Mouse (Mus musculus): ENCODE measurements around the gene Traf7. TPM values are rescaled to one million over a fixed set of nuclear protein-coding genes. Genes with fewer than 3 reads are reported as not detected.

The Traf7 gene
- polyA plus RNA-seq, 1 experiment from 2014 or later: 102 TPM

GRCm38 (mm10) chr17:24507129-24507664 is 20.5 kb downstream of the Traf7 start:
- H3K9me3 ChIP-seq (ENCODE audit: control insufficient read depth, low read length): no peaks in the 10 kb centered on the region
- no peak overlapping the region for H3K4me2 ChIP-seq (ENCODE audit: low read depth, severe bottlenecking)
- DNase-seq (ENCODE audit: low spot score): no peak
- no peak overlapping the region for H3K4me3 ChIP-seq (ENCODE audit: low read depth, low read length)
- H3K27me3 ChIP-seq (ENCODE audit: control insufficient read depth, insufficient read depth, low read length): peaks cover 2% of the 10 kb centered on the region; the same call in 1 of the 2 replicates
- no peak overlapping the region for H3K27ac ChIP-seq (replicated peaks; ENCODE audit: low read depth, low read length)
- ATAC-seq (ENCODE audit: insufficient number of reproducible peaks, low FRiP score, low TSS enrichment, low read depth): no peak
- peaks cover 3% of the 10 kb centered on the region; the same call in 1 of the 2 replicates for H3K4me1 ChIP-seq (ENCODE audit: control insufficient read depth, insufficient read depth, low read length)
- peaks cover 16% of the 10 kb centered on the region for H3K36me3 ChIP-seq (ENCODE audit: control insufficient read depth, insufficient read depth, low read length)
- peak overlapping the region; percentile 9; the same call in 1 of the 2 replicates for H3K9ac ChIP-seq (ENCODE audit: low read length)
- 52% methylated on average over 15 of the region's 19 CpGs for WGBS

GRCm38 (mm10) chr17:24506332-24507070 is 21.2 kb downstream of the Traf7 start:
- no peak for ATAC-seq (ENCODE audit: insufficient number of reproducible peaks, low FRiP score, low TSS enrichment, low read depth)
- DNase-seq (ENCODE audit: low spot score): peak; percentile 35
- H3K36me3 ChIP-seq (ENCODE audit: control insufficient read depth, insufficient read depth, low read length): peaks cover 16% of the 10 kb centered on the region
- H3K9me3 ChIP-seq (ENCODE audit: control insufficient read depth, low read length): no peaks in the 10 kb centered on the region
- H3K27me3 ChIP-seq (ENCODE audit: control insufficient read depth, insufficient read depth, low read length): peaks cover 2% of the 10 kb centered on the region; the same call in 1 of the 2 replicates
- peaks cover 3% of the 10 kb centered on the region; the same call in 1 of the 2 replicates for H3K4me1 ChIP-seq (ENCODE audit: control insufficient read depth, insufficient read depth, low read length)
- no peak overlapping the region for H3K4me3 ChIP-seq (ENCODE audit: low read depth, low read length)
- H3K27ac ChIP-seq (replicated peaks; ENCODE audit: low read depth, low read length): no peak overlapping the region
- 23% methylated on average over 36 of the region's 36 CpGs for WGBS
- 0 out of 2 replicates have a peak overlapping the region, but pooled peaks have one; percentile 7 for H3K9ac ChIP-seq (ENCODE audit: low read length)
- H3K4me2 ChIP-seq (ENCODE audit: low read depth, severe bottlenecking): peak overlapping the region; percentile 22; the same call in 1 of the 2 replicates

GRCm38 (mm10) chr17:24505286-24505955 is 22.3 kb downstream of the Traf7 start:
- H3K27ac ChIP-seq (replicated peaks; ENCODE audit: low read depth, low read length): no peak overlapping the region
- peaks cover 3% of the 10 kb centered on the region; the same call in 1 of the 2 replicates for H3K4me1 ChIP-seq (ENCODE audit: control insufficient read depth, insufficient read depth, low read length)
- no peak overlapping the region for H3K4me3 ChIP-seq (ENCODE audit: low read depth, low read length)
- ATAC-seq (ENCODE audit: insufficient number of reproducible peaks, low FRiP score, low TSS enrichment, low read depth) (no peak), DNase-seq (ENCODE audit: low spot score) (no peak)
- H3K27me3 ChIP-seq (ENCODE audit: control insufficient read depth, insufficient read depth, low read length): peaks cover 2% of the 10 kb centered on the region; the same call in 1 of the 2 replicates
- no peak overlapping the region for H3K4me2 ChIP-seq (ENCODE audit: low read depth, severe bottlenecking)
- H3K9me3 ChIP-seq (ENCODE audit: control insufficient read depth, low read length): no peaks in the 10 kb centered on the region
- peaks cover 13% of the 10 kb centered on the region for H3K36me3 ChIP-seq (ENCODE audit: control insufficient read depth, insufficient read depth, low read length)
- 91% methylated on average over 30 of the region's 30 CpGs for WGBS
- no peak overlapping the region for H3K9ac ChIP-seq (ENCODE audit: low read length)

GRCm38 (mm10) chr17:24504085-24504484 is 23.7 kb downstream of the Traf7 start:
- no peak overlapping the region for H3K9ac ChIP-seq (ENCODE audit: low read length)
- H3K4me1 ChIP-seq (ENCODE audit: control insufficient read depth, insufficient read depth, low read length): peaks cover 3% of the 10 kb centered on the region; the same call in 1 of the 2 replicates
- H3K36me3 ChIP-seq (ENCODE audit: control insufficient read depth, insufficient read depth, low read length): peaks cover 5% of the 10 kb centered on the region; the same call in 1 of the 2 replicates
- no peak overlapping the region for H3K4me3 ChIP-seq (ENCODE audit: low read depth, low read length)
- H3K4me2 ChIP-seq (ENCODE audit: low read depth, severe bottlenecking): no peak overlapping the region
- H3K27ac ChIP-seq (replicated peaks; ENCODE audit: low read depth, low read length): no peak overlapping the region
- ATAC-seq (ENCODE audit: insufficient number of reproducible peaks, low FRiP score, low TSS enrichment, low read depth) (no peak), DNase-seq (ENCODE audit: low spot score) (no peak)
- WGBS: 87% methylated on average over 10 of the region's 10 CpGs
- no peaks in the 10 kb centered on the region for H3K9me3 ChIP-seq (ENCODE audit: control insufficient read depth, low read length)
- H3K27me3 ChIP-seq (ENCODE audit: control insufficient read depth, insufficient read depth, low read length): peaks cover 2% of the 10 kb centered on the region; the same call in 1 of the 2 replicates

- Histone ChIP-seq H3K4me1 (ENCODE audit: control insufficient read depth, insufficient read depth, low read length) (peaks cover 3% of the 10 kb centered on the region; the same call in 1 of the 2 replicates), H3K4me2 (ENCODE audit: low read depth, severe bottlenecking) (peak overlapping the region; percentile 7; the same call in 1 of the 2 replicates), H3K36me3 (ENCODE audit: control insufficient read depth, insufficient read depth, low read length) (peaks cover 2% of the 10 kb centered on the region; the same call in 1 of the 2 replicates), H3K27me3 (ENCODE audit: control insufficient read depth, insufficient read depth, low read length) (peaks cover 2% of the 10 kb centered on the region; the same call in 1 of the 2 replicates), H3K27ac (replicated peaks; ENCODE audit: low read depth, low read length) (no peak overlapping the region), H3K9ac (ENCODE audit: low read length) (no peak overlapping the region), H3K4me3 (ENCODE audit: low read depth, low read length) (no peak overlapping the region), H3K9me3 (ENCODE audit: control insufficient read depth, low read length) (no peaks in the 10 kb centered on the region)
- 44% methylated on average over 11 of the region's 11 CpGs for WGBS
- DNase-seq (ENCODE audit: low spot score) (no peak), ATAC-seq (ENCODE audit: insufficient number of reproducible peaks, low FRiP score, low TSS enrichment, low read depth) (no peak)
These were observed 25.5 kb downstream of the Traf7 start for GRCm38 (mm10) chr17:24502208-24502607.

GRCm38 (mm10) chr17:24496026-24496425 is 31.7 kb downstream of the Traf7 start:
- H3K4me2 ChIP-seq (ENCODE audit: low read depth, severe bottlenecking): no peak overlapping the region
- no peak overlapping the region for H3K9ac ChIP-seq (ENCODE audit: low read length)
- H3K9me3 ChIP-seq (ENCODE audit: control insufficient read depth, low read length): no peaks in the 10 kb centered on the region
- H3K27me3 ChIP-seq (ENCODE audit: control insufficient read depth, insufficient read depth, low read length): no peaks in the 10 kb centered on the region; the same call in 1 of the 2 replicates
- DNase-seq (ENCODE audit: low spot score): no peak
- no peak overlapping the region for H3K27ac ChIP-seq (replicated peaks; ENCODE audit: low read depth, low read length)
- ATAC-seq (ENCODE audit: insufficient number of reproducible peaks, low FRiP score, low TSS enrichment, low read depth): no peak
- 90% methylated on average over 1 of the region's 1 CpGs for WGBS
- H3K36me3 ChIP-seq (ENCODE audit: control insufficient read depth, insufficient read depth, low read length): no peaks in the 10 kb centered on the region
- no peak overlapping the region for H3K4me3 ChIP-seq (ENCODE audit: low read depth, low read length)
- H3K4me1 ChIP-seq (ENCODE audit: control insufficient read depth, insufficient read depth, low read length): no peaks in the 10 kb centered on the region

GRCm38 (mm10) chr17:24495443-24495842 is 32.3 kb downstream of the Traf7 start:
- Histone ChIP-seq H3K27me3 (ENCODE audit: control insufficient read depth, insufficient read depth, low read length) (no peaks in the 10 kb centered on the region; the same call in 1 of the 2 replicates), H3K4me2 (ENCODE audit: low read depth, severe bottlenecking) (no peak overlapping the region), H3K4me3 (ENCODE audit: low read depth, low read length) (no peak overlapping the region), H3K9me3 (ENCODE audit: control insufficient read depth, low read length) (no peaks in the 10 kb centered on the region), H3K27ac (replicated peaks; ENCODE audit: low read depth, low read length) (no peak overlapping the region), H3K9ac (ENCODE audit: low read length) (no peak overlapping the region), H3K36me3 (ENCODE audit: control insufficient read depth, insufficient read depth, low read length) (no peaks in the 10 kb centered on the region), H3K4me1 (ENCODE audit: control insufficient read depth, insufficient read depth, low read length) (no peaks in the 10 kb centered on the region)
- WGBS: 70% methylated on average over 3 of the region's 3 CpGs
- ATAC-seq (ENCODE audit: insufficient number of reproducible peaks, low FRiP score, low TSS enrichment, low read depth) (no peak), DNase-seq (ENCODE audit: low spot score) (no peak)

- Histone ChIP-seq H3K4me2 (ENCODE audit: low read depth, severe bottlenecking) (no peak overlapping the region), H3K27ac (replicated peaks; ENCODE audit: low read depth, low read length) (no peak overlapping the region), H3K4me1 (ENCODE audit: control insufficient read depth, insufficient read depth, low read length) (0 out of 2 replicates have a peak, but pooled peaks cover under 1% of the 10 kb centered on the region), H3K9ac (ENCODE audit: low read length) (no peak overlapping the region), H3K4me3 (ENCODE audit: low read depth, low read length) (no peak overlapping the region), H3K36me3 (ENCODE audit: control insufficient read depth, insufficient read depth, low read length) (no peaks in the 10 kb centered on the region), H3K9me3 (ENCODE audit: control insufficient read depth, low read length) (no peaks in the 10 kb centered on the region), H3K27me3 (ENCODE audit: control insufficient read depth, insufficient read depth, low read length) (peaks cover under 1% of the 10 kb centered on the region)
- 44% methylated on average over 2 of the region's 2 CpGs for WGBS
- no peak for ATAC-seq (ENCODE audit: insufficient number of reproducible peaks, low FRiP score, low TSS enrichment, low read depth)
- peak; percentile 77 for DNase-seq (ENCODE audit: low spot score)
These were observed 33.0 kb downstream of the Traf7 start for GRCm38 (mm10) chr17:24494627-24495335.
